Mouse (Mus musculus) large intestine, adult 2 months (tissue): Measurements from ENCODE around the gene Tcf25. TPM values are rescaled to one million over a fixed set of nuclear protein-coding genes. Genes with fewer than 3 reads are reported as not detected.

Experiments used
- DNase-seq: peaks from one replicate; pipeline ENCODE4 v3.0.0-alpha.2; 2012; ENCODE audit warnings: low read depth, low spot score
- WGBS: fragments of 180-500 bp; shearing (Covaris S2); methylation state at CpG from one replicate; pipeline ENCODE4 v1.1.7; 2018; 5-methylcytosine and 5-hydroxymethylcytosine counted together
- polyA plus RNA-seq: library from polyadenylated mRNA; depleted of rRNA; stranded (reverse); fragments of >200 nt; gene quantifications from 2 replicates; pipeline ENCODE4 v1.2.3, GENCODE M21; 2012; rRNA removed

The Tcf25 gene
- polyA plus RNA-seq, result 124 and 164 TPM in 2 replicates

GRCm38 (mm10) chr8:123373403-123374238, at the start of gene Tcf25:
Tcf25 (plus strand) TSS chr8:123373753.
- WGBS, result under 1% methylated on average over 75 of the region's 75 CpGs

GRCm38 (mm10) chr8:123328552-123328951, 45.0 kb upstream of the Tcf25 start:
- WGBS, result 96% methylated on average over 2 of the region's 2 CpGs

More at GRCm38 (mm10) chr8:123373403-123374238, at the start of gene Tcf25:
- DNase-seq, result peak; percentile 76

GRCm38 (mm10) chr8:123329350-123329749, 44.2 kb upstream of the Tcf25 start:
- DNase-seq, result no peak
- WGBS, result 18% methylated on average over 4 of the region's 4 CpGs

More at GRCm38 (mm10) chr8:123328552-123328951, 45.0 kb upstream of the Tcf25 start:
- no peak for DNase-seq

- 50% methylated on average over 5 of the region's 5 CpGs for WGBS
- DNase-seq, result no peak
These were observed 43.6 kb upstream of the Tcf25 start for GRCm38 (mm10) chr8:123329961-123330360.

GRCm38 (mm10) chr8:123330701-123331100, 42.9 kb upstream of the Tcf25 start:
- no peak for DNase-seq
- 81% methylated on average over 6 of the region's 6 CpGs for WGBS

- WGBS, result 14% methylated on average over 2 of the region's 2 CpGs
- no peak for DNase-seq
These were observed 42.3 kb upstream of the Tcf25 start for GRCm38 (mm10) chr8:123331301-123331700.

GRCm38 (mm10) chr8:123331810-123332209, 41.7 kb upstream of the Tcf25 start:
- no peak for DNase-seq

GRCm38 (mm10) chr8:123332262-123333090, 41.1 kb upstream of the Tcf25 start, which contains the start of gene Spire2:
Spire2 (plus strand) TSS chr8:123332713.
- DNase-seq, result no peak
- under 1% methylated on average over 82 of the region's 85 CpGs for WGBS

More at GRCm38 (mm10) chr8:123331810-123332209, 41.7 kb upstream of the Tcf25 start:
- WGBS, result 36% methylated on average over 8 of the region's 8 CpGs

- DNase-seq, result no peak
- WGBS, result 1% methylated on average over 21 of the region's 21 CpGs
These were observed 40.4 kb upstream of the Tcf25 start for GRCm38 (mm10) chr8:123333091-123333587.

GRCm38 (mm10) chr8:123333864-123334263, 39.7 kb upstream of the Tcf25 start:
- no peak for DNase-seq
- WGBS, result 5% methylated on average over 7 of the region's 7 CpGs

- no peak for DNase-seq
- WGBS, result 6% methylated on average over 1 of the region's 1 CpGs
These were observed 39.1 kb upstream of the Tcf25 start for GRCm38 (mm10) chr8:123334467-123334866.

- WGBS, result 30% methylated on average over 3 of the region's 3 CpGs
- no peak for DNase-seq
These were observed 36.1 kb upstream of the Tcf25 start for GRCm38 (mm10) chr8:123337475-123337874.

- DNase-seq, result no peak
- 97% methylated on average over 4 of the region's 4 CpGs for WGBS
These were observed 33.5 kb upstream of the Tcf25 start for GRCm38 (mm10) chr8:123340071-123340470.

GRCm38 (mm10) chr8:123341040-123342015, 32.2 kb upstream of the Tcf25 start:
- DNase-seq, result no peak
- 38% methylated on average over 27 of the region's 27 CpGs for WGBS

- DNase-seq, result no peak
- 44% methylated on average over 8 of the region's 8 CpGs for WGBS
These were observed 31.3 kb upstream of the Tcf25 start for GRCm38 (mm10) chr8:123342253-123342652.

- DNase-seq, result no peak
- WGBS, result 69% methylated on average over 7 of the region's 7 CpGs
These were observed 30.6 kb upstream of the Tcf25 start for GRCm38 (mm10) chr8:123342911-123343310.

- DNase-seq, result no peak
- WGBS, result 78% methylated on average over 12 of the region's 12 CpGs
These were observed 30.1 kb upstream of the Tcf25 start for GRCm38 (mm10) chr8:123343422-123343821.

- 74% methylated on average over 8 of the region's 8 CpGs for WGBS
- DNase-seq, result no peak
These were observed 28.4 kb upstream of the Tcf25 start for GRCm38 (mm10) chr8:123345135-123345534.

- DNase-seq, result no peak
- 65% methylated on average over 6 of the region's 6 CpGs for WGBS
These were observed 27.7 kb upstream of the Tcf25 start for GRCm38 (mm10) chr8:123345856-123346255.
